Mouse (Mus musculus): Measurements from ENCODE around the gene Rgs16.

DNA sequence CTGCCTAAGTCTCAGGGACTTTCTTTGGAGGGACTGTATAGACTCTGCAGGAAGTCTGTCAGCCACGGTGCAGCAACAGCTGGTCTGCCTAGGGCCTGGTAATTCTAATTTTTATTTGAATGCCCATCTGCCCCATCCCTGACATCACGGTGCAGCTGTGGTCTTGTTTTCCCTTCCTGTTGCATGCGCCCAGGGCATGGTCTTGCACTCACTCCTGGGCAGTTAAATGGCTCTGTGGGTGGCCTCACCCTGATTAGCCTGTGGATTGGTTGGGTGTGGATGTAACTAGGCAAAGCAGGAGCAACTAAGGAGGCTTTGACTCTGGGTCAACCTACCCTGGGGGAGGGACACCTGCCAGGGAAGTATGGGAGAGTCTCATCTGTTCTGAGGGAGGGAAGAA, 35.2 kb upstream of the Rgs16 start:
- TF ChIP-seq CTCF (IDR thresholded peaks at IDR 0.05; ENCODE audit: extremely low read depth, insufficient read length, insufficient replicate concordance, low read depth, low read length) (no peak), POLR2A (IDR thresholded peaks at IDR 0.05; ENCODE audit: low read depth, low read length) (no peak)

Data from small intestine, adult 2 months (tissue).